Comparison of ENCODE assay signal across 10 mouse cellular contexts in genomic region chr2:128566304-128567147, GRCm38 (mm10). TPM values are rescaled to one million over a fixed set of nuclear protein-coding genes. Genes with fewer than 3 reads are reported as not detected.
A peak's percentile ranks its signal among the peaks of the same experiment; 100 is the strongest.
DNase-seq lines count a peak whose midpoint lies in the region; ATAC-seq and TF ChIP-seq lines count a peak whose summit lies in the region.
"Had no signal": no experiment of that assay in that cellular context is flagged by ENCODE, and none has a peak within 500 bp of the region (broad histone marks: within the 10 kb centered on the region; RNA-seq: fewer than 3 reads in every experiment).

No protein-coding gene starts in this region.

- H3K9me3 ChIP-seq in hindbrain, postnatal 0 days (ENCODE audit: low read length) = no peaks in the 10 kb centered on the region
- no peaks in the 10 kb centered on the region for H3K9me3 ChIP-seq in hindbrain, embryonic 13.5 days
- no peaks in the 10 kb centered on the region for H3K9me3 ChIP-seq in G1E (replicated peaks)
- no peaks in the 10 kb centered on the region for H3K9me3 ChIP-seq in hindbrain, embryonic 16.5 days (ENCODE audit: control insufficient read depth, low read length)
- H3K9me3 ChIP-seq: hindbrain, embryonic 15.5 days had no signal

- no peak overlapping the region for H3K4me3 ChIP-seq in hindbrain, postnatal 0 days (ENCODE audit: low read length)
- no peak overlapping the region for H3K4me3 ChIP-seq in hindbrain, embryonic 13.5 days
- H3K4me3 ChIP-seq in G1E (ENCODE audit: low read depth, low read length) = no peak overlapping the region
- H3K4me3 ChIP-seq in cerebellum, adult 2 months (replicated peaks; ENCODE audit: insufficient read depth, low read depth, low read length) = no peak overlapping the region
- no peak overlapping the region for H3K4me3 ChIP-seq in hindbrain, embryonic 16.5 days (ENCODE audit: low read length)
- H3K4me3 ChIP-seq: hindbrain, embryonic 15.5 days had no signal

- H3K9ac ChIP-seq in hindbrain, postnatal 0 days (replicated peaks; ENCODE audit: low read length) = no peak overlapping the region
- no peak overlapping the region for H3K9ac ChIP-seq in hindbrain, embryonic 13.5 days
- H3K9ac ChIP-seq in hindbrain, embryonic 16.5 days (ENCODE audit: low read depth, low read length) = no peak overlapping the region
- H3K9ac ChIP-seq: hindbrain, embryonic 15.5 days had no signal

- ATAC-seq in hindbrain, postnatal 0 days = no peak
- no peak for ATAC-seq in hindbrain, embryonic 13.5 days (ENCODE audit: low FRiP score)
- no peak for ATAC-seq in G1E (ENCODE audit: extremely low read depth, insufficient number of reproducible peaks, low FRiP score, poor library complexity, severe bottlenecking)
- no peak for ATAC-seq in hindbrain, embryonic 16.5 days

- no peaks in the 10 kb centered on the region for H3K36me3 ChIP-seq in hindbrain, postnatal 0 days (ENCODE audit: insufficient read depth, low read length)
- H3K36me3 ChIP-seq in hindbrain, embryonic 13.5 days = no peaks in the 10 kb centered on the region
- H3K36me3 ChIP-seq in G1E (replicated peaks) = no peaks in the 10 kb centered on the region
- H3K36me3 ChIP-seq in hindbrain, embryonic 16.5 days (ENCODE audit: control insufficient read depth, insufficient read depth, low read length) = no peaks in the 10 kb centered on the region
- H3K36me3 ChIP-seq: hindbrain, embryonic 15.5 days had no signal

- no peak for TF ChIP-seq POLR2A in cerebellum, adult 2 months (IDR thresholded peaks at IDR 0.05; ENCODE audit: borderline replicate concordance, insufficient read depth, low read length)

- TF ChIP-seq CTCF in hindbrain, postnatal 0 days (IDR thresholded peaks at IDR 0.05; ENCODE audit: low read depth) = no peak; the same call in 1 of the 2 replicates
- 0 out of 2 replicates have a peak, but pooled peaks have one; percentile 7 for TF ChIP-seq CTCF in G1E (IDR thresholded peaks at IDR 0.05; ENCODE audit: low read depth, low read length)
- no peak for TF ChIP-seq CTCF in cerebellum, adult 2 months (IDR thresholded peaks at IDR 0.05; ENCODE audit: borderline replicate concordance, insufficient read depth, low read depth, low read length)

- H3K27ac ChIP-seq in hindbrain, postnatal 0 days = no peak overlapping the region
- no peak overlapping the region for H3K27ac ChIP-seq in hindbrain, embryonic 13.5 days
- no peak overlapping the region for H3K27ac ChIP-seq in cerebellum, adult 2 months (ENCODE audit: insufficient read depth, low read length)
- no peak overlapping the region for H3K27ac ChIP-seq in hindbrain, embryonic 16.5 days (ENCODE audit: low read depth, low read length)
- H3K27ac ChIP-seq: hindbrain, embryonic 15.5 days had no signal

- no peaks in the 10 kb centered on the region for H3K27me3 ChIP-seq in hindbrain, postnatal 0 days (ENCODE audit: insufficient read depth, low read length)
- H3K27me3 ChIP-seq in hindbrain, embryonic 13.5 days = no peaks in the 10 kb centered on the region
- H3K27me3 ChIP-seq in G1E (ENCODE audit: insufficient read depth, low read length) = peaks cover 3% of the 10 kb centered on the region; the same call in 1 of the 2 replicates
- no peaks in the 10 kb centered on the region for H3K27me3 ChIP-seq in cerebellum, adult 2 months (ENCODE audit: control insufficient read depth, insufficient read depth, low read length)
- H3K27me3 ChIP-seq in hindbrain, embryonic 16.5 days (replicated peaks; ENCODE audit: control insufficient read depth, insufficient read depth, low read length) = no peaks in the 10 kb centered on the region
- H3K27me3 ChIP-seq: hindbrain, embryonic 15.5 days had no signal

- 67% methylated on average over 10 of the region's 10 CpGs for WGBS in hindbrain, postnatal 0 days
- 74% methylated on average over 10 of the region's 10 CpGs for WGBS in hindbrain, embryonic 13.5 days
- 58% methylated on average over 10 of the region's 10 CpGs for WGBS in cerebellum, adult 2 months
- WGBS in hindbrain, embryonic 16.5 days = 67% methylated on average over 10 of the region's 10 CpGs

- DNase-seq in hindbrain, postnatal 0 days (ENCODE audit: low spot score) = peak; percentile 9
- DNase-seq in G1E (ENCODE audit: low spot score) = no peak
- DNase-seq in cerebellum, adult 2 months = peak; percentile 15 to 26
- peak; percentile 61 to 71 for DNase-seq in kidney, postnatal 4 days
- peak; percentile 40 for DNase-seq in thymus, postnatal 14 days
- no peak for DNase-seq in left cerebral cortex, adult 9 months (ENCODE audit: low spot score in 2 of 2)

- no peak overlapping the region for H3K4me2 ChIP-seq in hindbrain, postnatal 0 days (ENCODE audit: low read depth, low read length)
- H3K4me2 ChIP-seq in hindbrain, embryonic 13.5 days = no peak overlapping the region
- no peak overlapping the region for H3K4me2 ChIP-seq in hindbrain, embryonic 16.5 days (ENCODE audit: low read length)
- H3K4me2 ChIP-seq: hindbrain, embryonic 15.5 days had no signal

- no peaks in the 10 kb centered on the region for H3K4me1 ChIP-seq in hindbrain, postnatal 0 days (ENCODE audit: insufficient read depth, low read length)
- H3K4me1 ChIP-seq in hindbrain, embryonic 13.5 days (replicated peaks) = 0 out of 2 replicates have a peak, but pooled peaks cover 4% of the 10 kb centered on the region
- no peaks in the 10 kb centered on the region for H3K4me1 ChIP-seq in G1E (ENCODE audit: insufficient read depth, low read depth, low read length)
- H3K4me1 ChIP-seq in cerebellum, adult 2 months (ENCODE audit: control insufficient read depth, insufficient read depth, low read length) = 0 out of 2 replicates have a peak, but pooled peaks cover 6% of the 10 kb centered on the region
- H3K4me1 ChIP-seq in hindbrain, embryonic 16.5 days (ENCODE audit: control insufficient read depth, insufficient read depth, low read depth, low read length) = no peaks in the 10 kb centered on the region
- H3K4me1 ChIP-seq: hindbrain, embryonic 15.5 days had no signal

RNA-seq across cellular contexts. Expression of gene Spdye4c, which starts 24.5 kb away (rescaled TPM):
- total RNA-seq in hindbrain, postnatal 0 days (2014; rRNA removed) = not detected in 2 replicates
- not detected in 2 replicates for polyA plus RNA-seq in hindbrain, postnatal 0 days (2015; fragmentation: Nextera tagmentation; extraction: Ambion mirVana)
- polyA plus RNA-seq in hindbrain, embryonic 13.5 days (2015; fragmentation: Nextera tagmentation; extraction: Ambion mirVana) = not detected in 2 replicates
- total RNA-seq in G1E (2014; fragmentation: Nextera tagmentation) = not detected in 2 replicates
- not detected in 2 replicates for total RNA-seq in G1E (2017)
- polyA plus RNA-seq in G1E (2012) = not detected in 2 replicates
- not detected in 2 replicates for polyA plus RNA-seq in cerebellum, adult 2 months (2012; rRNA removed)
- not detected in 2 replicates for polyA plus RNA-seq in hindbrain, embryonic 16.5 days (2015; fragmentation: Nextera tagmentation; extraction: Ambion mirVana)
- polyA plus RNA-seq: hindbrain, embryonic 15.5 days; neural tube, embryonic 14.5 days had no signal

Comparison
In these comparisons a context has a peak if more than half of its experiments do, and no peak if none do; other contexts are left out.
1. DNase-seq: peak in hindbrain, postnatal 0 days (single experiment), cerebellum, adult 2 months (2 of 2), kidney, postnatal 4 days (2 of 2) and thymus, postnatal 14 days (single experiment); none in G1E (single experiment) and left cerebral cortex, adult 9 months (0 of 2).